Mouse (Mus musculus) frontal cortex, adult (tissue): ENCODE results near the gene Vamp5.

Source experiments
- ATAC-seq: cut with Nextera tagmentation; 2 replicates; pipeline ENCODE4 v1.9.2; 2017; ENCODE audit warnings: mild to moderate bottlenecking, moderate library complexity, mixed read lengths; ENCODE audit not compliant: low TSS enrichment

The Vamp5 gene

GRCm38 (mm10) chr6:72380131-72380770, at the start of gene Vamp5:
TSS of gene Vamp5 (minus strand) at chr6:72380468.
- ATAC-seq = peak; percentile 57

GRCm38 (mm10) chr6:72429061-72429842, 49.0 kb upstream of the Vamp5 start:
- no peak for ATAC-seq

- peak; percentile 65 for ATAC-seq
Observed at GRCm38 (mm10) chr6:72428036-72428435, 47.8 kb upstream of the Vamp5 start.

GRCm38 (mm10) chr6:72425646-72426045, 45.4 kb upstream of the Vamp5 start:
- ATAC-seq = no peak

GRCm38 (mm10) chr6:72420901-72421300, 40.6 kb upstream of the Vamp5 start:
- no peak for ATAC-seq

- no peak for ATAC-seq
Observed at GRCm38 (mm10) chr6:72419806-72420205, 39.5 kb upstream of the Vamp5 start.

- no peak for ATAC-seq
Observed at GRCm38 (mm10) chr6:72418279-72418678, 38.0 kb upstream of the Vamp5 start.

- ATAC-seq = no peak
Observed at GRCm38 (mm10) chr6:72415964-72416772, 35.9 kb upstream of the Vamp5 start.

- no peak for ATAC-seq
Observed at GRCm38 (mm10) chr6:72415181-72415580, 34.9 kb upstream of the Vamp5 start.

GRCm38 (mm10) chr6:72414076-72414756, 33.9 kb upstream of the Vamp5 start, which contains the start of gene Ggcx:
TSS of gene Ggcx (plus strand) at chr6:72414308.
- ATAC-seq = peak; percentile 94

- ATAC-seq = no peak
Observed at GRCm38 (mm10) chr6:72410518-72410917, 30.2 kb upstream of the Vamp5 start.

- ATAC-seq = no peak
Observed at GRCm38 (mm10) chr6:72410003-72410402, 29.7 kb upstream of the Vamp5 start.

GRCm38 (mm10) chr6:72409567-72409966, 29.3 kb upstream of the Vamp5 start:
- ATAC-seq = peak; percentile 50; the same call in 1 of the 2 replicates

GRCm38 (mm10) chr6:72407119-72407518, 26.9 kb upstream of the Vamp5 start:
- peak; percentile 99 for ATAC-seq

- ATAC-seq = no peak
Observed at GRCm38 (mm10) chr6:72405356-72405755, 25.1 kb upstream of the Vamp5 start.

GRCm38 (mm10) chr6:72401875-72402274, 21.6 kb upstream of the Vamp5 start:
- ATAC-seq = peak; percentile 64

- no peak for ATAC-seq
Observed at GRCm38 (mm10) chr6:72399967-72400366, 19.7 kb upstream of the Vamp5 start.

- no peak for ATAC-seq
Observed at GRCm38 (mm10) chr6:72396837-72397251, 16.6 kb upstream of the Vamp5 start.

- ATAC-seq = no peak
Observed at GRCm38 (mm10) chr6:72392341-72392740, 12.1 kb upstream of the Vamp5 start.

- no peak for ATAC-seq
Observed at GRCm38 (mm10) chr6:72390795-72391521, 10.7 kb upstream of the Vamp5 start.
